Mouse (Mus musculus) spleen, adult 2 months (tissue): Measurements from ENCODE around the gene Fabp1. TPM values are rescaled to one million over a fixed set of nuclear protein-coding genes. Genes with fewer than 3 reads are reported as not detected.

ENCODE experiments used
- DNase-seq, 2 experiments: peaks; one replicate each; pipeline versions ENCODE4 v3.0.0 to v3.0.0-alpha.2; 2012 to 2021; ENCODE audit warnings: low spot score in 2 of 2, low read depth in 1 of 2
- H3K27ac ChIP-seq: fragments of 200-500 bp; 2 replicates; pipeline ENCODE4 v1.5.1; 2012; ENCODE audit warnings: low read length, inconsistent platforms; ENCODE audit not compliant: insufficient read depth
- H3K27me3 ChIP-seq: fragments of 200-500 bp; 2 replicates; pipeline ENCODE4 v1.6.1; 2012; ENCODE audit warnings: mild to moderate bottlenecking, moderate library complexity, low read length, inconsistent platforms; ENCODE audit not compliant: control insufficient read depth, insufficient read depth
- H3K36me3 ChIP-seq: fragments of 200-500 bp; 2 replicates; pipeline ENCODE4 v1.6.1; 2012; ENCODE audit warnings: mild to moderate bottlenecking, low read length, inconsistent platforms; ENCODE audit not compliant: control insufficient read depth, insufficient read depth
- H3K4me1 ChIP-seq: fragments of 200-500 bp; 2 replicates; pipeline ENCODE4 v1.6.1; 2011; ENCODE audit warnings: inconsistent platforms; ENCODE audit not compliant: control insufficient read depth, insufficient read depth, insufficient read length
- H3K4me3 ChIP-seq: fragments of 200-500 bp; 2 replicates; pipeline ENCODE4 v1.5.1; 2011; ENCODE audit warnings: mild to moderate bottlenecking, inconsistent platforms; ENCODE audit not compliant: insufficient read depth, insufficient read length; ENCODE audit errors: extremely low read depth
- CTCF ChIP-seq: fragments of 200-500 bp; IDR thresholded peaks from 2 replicates; pipeline ENCODE4 v1.5.1; 2011; ENCODE audit warnings: mild to moderate bottlenecking, inconsistent platforms; ENCODE audit not compliant: insufficient read depth, insufficient read length, insufficient replicate concordance; ENCODE audit errors: extremely low read depth
- POLR2A ChIP-seq: fragments of 200-500 bp; IDR thresholded peaks from 2 replicates; pipeline ENCODE4 v1.6.1; 2011; ENCODE audit warnings: low read depth, low read length, inconsistent platforms
- WGBS: fragments of 180-500 bp; shearing (Covaris S2); methylation state at CpG from one replicate; pipeline ENCODE4 v1.1.7; 2018; 5-methylcytosine and 5-hydroxymethylcytosine counted together
- polyA plus RNA-seq: library from polyadenylated mRNA; depleted of rRNA; stranded (reverse); fragments of >200 nt; gene quantifications from 2 replicates; pipeline ENCODE4 v1.2.3, GENCODE M21; 2012

Fabp1 gene
- polyA plus RNA-seq, 1 experiment = 0.23 TPM

DNA sequence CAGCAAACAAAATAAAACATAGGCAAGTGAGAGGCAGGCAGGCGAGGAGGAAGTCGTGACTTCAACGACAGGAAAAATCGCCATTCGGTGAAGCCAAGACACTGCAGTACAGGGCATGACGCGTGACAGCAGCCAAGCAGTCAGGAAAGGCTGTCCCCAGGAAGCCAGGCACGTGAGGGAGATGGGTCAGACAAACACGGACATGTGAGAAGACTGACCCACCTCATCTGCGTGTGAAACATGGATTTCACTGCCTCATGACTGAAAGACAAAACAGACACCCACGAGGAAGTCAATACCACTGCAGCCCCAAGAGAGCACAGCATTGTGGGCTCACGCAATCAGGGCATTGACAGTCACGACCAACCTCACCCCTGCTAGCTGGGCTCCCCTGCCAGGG is 35.5 kb downstream of the Fabp1 start:
- no peak overlapping the region for H3K4me3 ChIP-seq
- no peaks in the 10 kb centered on the region for H3K27me3 ChIP-seq
- no peaks in the 10 kb centered on the region for H3K4me1 ChIP-seq
- WGBS = 49% methylated on average over 13 of the region's 13 CpGs
- no peaks in the 10 kb centered on the region for H3K36me3 ChIP-seq
- no peak for DNase-seq
- no peak for TF ChIP-seq POLR2A
- TF ChIP-seq CTCF = no peak
- H3K27ac ChIP-seq = no peak overlapping the region

DNA sequence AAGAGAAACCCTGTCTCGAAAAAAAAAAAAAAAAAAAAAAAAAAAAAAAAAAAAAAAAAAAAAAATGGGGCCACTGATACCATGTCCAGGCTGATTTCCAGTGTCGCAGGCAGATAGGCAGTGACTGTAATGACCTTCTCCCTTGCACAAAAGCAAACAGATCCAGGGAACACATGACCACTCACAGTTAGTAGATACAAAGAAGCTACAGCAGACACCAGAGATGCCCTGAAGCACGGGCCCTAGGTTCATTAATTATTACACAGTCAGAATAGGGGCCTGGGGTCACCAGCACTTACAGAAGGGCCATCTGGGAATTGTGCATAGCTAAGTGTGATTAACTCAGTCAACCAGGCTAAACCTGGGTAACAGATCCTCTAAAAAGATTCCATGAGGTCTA is 36.3 kb downstream of the Fabp1 start:
- Histone ChIP-seq H3K27ac (no peak overlapping the region), H3K36me3 (no peaks in the 10 kb centered on the region), H3K4me1 (no peaks in the 10 kb centered on the region), H3K27me3 (no peaks in the 10 kb centered on the region), H3K4me3 (no peak overlapping the region)
- WGBS = 81% methylated on average over 3 of the region's 3 CpGs
- no peak for TF ChIP-seq CTCF
- TF ChIP-seq POLR2A = no peak
- no peak for DNase-seq

GRCm38 (mm10) chr6:71236506-71236905 is 36.9 kb downstream of the Fabp1 start:
- Histone ChIP-seq H3K4me1 (no peaks in the 10 kb centered on the region), H3K36me3 (no peaks in the 10 kb centered on the region), H3K27me3 (no peaks in the 10 kb centered on the region), H3K4me3 (no peak overlapping the region), H3K27ac (no peak overlapping the region)
- DNase-seq = no peak
- TF ChIP-seq CTCF = no peak
- no peak for TF ChIP-seq POLR2A
- 88% methylated on average over 6 of the region's 6 CpGs for WGBS

DNA sequence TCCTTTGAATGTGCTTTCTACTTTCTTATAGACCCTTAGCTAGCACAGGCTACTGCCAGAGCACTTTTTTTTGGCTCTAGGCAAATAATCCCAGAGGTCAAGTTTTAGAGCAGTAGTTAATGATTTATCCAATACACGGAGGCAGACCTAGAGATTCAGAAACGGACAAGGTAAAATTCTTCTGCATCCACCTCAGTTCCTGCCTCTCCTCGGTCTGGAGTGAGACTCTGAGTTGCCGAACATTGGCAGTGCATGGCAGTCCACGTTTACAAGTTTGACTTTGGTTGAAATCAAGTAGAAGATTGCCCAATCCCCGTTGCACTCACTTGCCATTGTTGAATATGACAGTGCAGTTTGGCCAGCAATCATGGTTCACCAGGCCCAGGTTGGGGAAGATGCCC is 37.4 kb downstream of the Fabp1 start:
- WGBS = 85% methylated on average over 6 of the region's 6 CpGs
- H3K36me3 ChIP-seq = no peaks in the 10 kb centered on the region
- H3K4me3 ChIP-seq = no peak overlapping the region
- DNase-seq = no peak
- H3K27ac ChIP-seq = no peak overlapping the region
- no peaks in the 10 kb centered on the region for H3K27me3 ChIP-seq
- TF ChIP-seq CTCF (no peak), POLR2A (no peak)
- no peaks in the 10 kb centered on the region for H3K4me1 ChIP-seq

DNA sequence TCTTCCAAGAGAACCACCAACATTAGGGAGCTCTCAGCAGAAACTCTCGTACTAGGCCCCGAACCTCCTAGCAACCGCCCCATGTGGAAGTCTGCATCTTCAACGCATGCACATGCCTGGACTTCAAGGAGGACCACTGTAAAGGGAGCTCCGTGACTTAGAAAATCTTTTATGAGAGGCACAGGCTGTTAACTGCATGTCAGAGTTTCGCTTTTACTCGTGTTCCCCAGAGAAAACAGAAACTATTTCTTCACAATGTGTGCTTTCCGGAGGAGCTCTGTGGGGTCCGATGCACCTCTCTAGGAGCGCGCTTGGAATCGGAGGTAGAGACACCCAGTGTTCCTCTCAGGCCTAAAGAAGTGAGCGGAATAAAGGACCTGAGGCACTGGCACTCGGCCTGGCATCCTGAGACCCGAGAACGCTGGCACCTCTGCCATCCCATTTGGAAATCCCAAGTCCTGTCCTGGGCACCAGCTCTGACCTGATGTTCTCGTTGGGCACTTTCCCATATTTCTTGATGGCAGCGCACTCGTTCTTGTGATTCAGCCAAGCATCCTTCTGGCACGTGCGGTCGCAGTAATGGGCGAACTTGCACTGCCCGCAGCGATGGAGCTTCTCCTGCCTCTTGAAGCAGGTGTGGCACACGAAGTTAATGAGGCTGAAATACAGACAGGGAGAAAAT is 39.6 kb downstream of the Fabp1 start:
- no peak for DNase-seq
- no peak overlapping the region for H3K27ac ChIP-seq
- no peaks in the 10 kb centered on the region for H3K36me3 ChIP-seq
- 92% methylated on average over 26 of the region's 26 CpGs for WGBS
- no peaks in the 10 kb centered on the region for H3K27me3 ChIP-seq
- no peak for TF ChIP-seq CTCF
- no peak for TF ChIP-seq POLR2A
- no peak overlapping the region for H3K4me3 ChIP-seq
- no peaks in the 10 kb centered on the region for H3K4me1 ChIP-seq

DNA sequence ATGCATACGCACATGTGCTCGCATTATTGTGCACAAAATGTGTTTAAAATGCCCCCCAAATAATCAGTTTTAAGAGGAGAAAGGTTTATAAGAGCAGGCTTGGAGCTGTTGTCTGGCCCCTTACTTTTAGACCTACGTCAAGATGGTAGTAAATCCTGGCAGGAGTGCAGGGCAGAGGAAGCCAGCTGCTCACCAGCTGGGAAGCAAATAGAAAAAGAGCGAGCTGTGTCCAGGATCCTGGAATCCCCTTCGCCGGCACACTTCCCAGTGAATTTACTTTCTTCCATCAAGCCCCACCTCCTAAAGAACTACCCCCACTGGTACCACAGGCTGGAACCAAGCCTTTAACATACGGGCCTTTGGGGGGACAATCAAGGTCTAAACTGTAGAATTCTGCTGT is 41.2 kb downstream of the Fabp1 start:
- 85% methylated on average over 7 of the region's 7 CpGs for WGBS
- H3K36me3 ChIP-seq = no peaks in the 10 kb centered on the region
- H3K27me3 ChIP-seq = no peaks in the 10 kb centered on the region
- TF ChIP-seq POLR2A (no peak), CTCF (no peak)
- no peaks in the 10 kb centered on the region for H3K4me1 ChIP-seq
- DNase-seq = no peak
- H3K4me3 ChIP-seq = no peak overlapping the region
- no peak overlapping the region for H3K27ac ChIP-seq

- Histone ChIP-seq H3K36me3 (no peaks in the 10 kb centered on the region), H3K27me3 (no peaks in the 10 kb centered on the region), H3K4me3 (no peak overlapping the region), H3K4me1 (no peaks in the 10 kb centered on the region), H3K27ac (no peak overlapping the region)
- no peak for DNase-seq
- TF ChIP-seq CTCF (no peak), POLR2A (no peak)
- WGBS = 97% methylated on average over 1 of the region's 1 CpGs
Observed at GRCm38 (mm10) chr6:71242811-71243210, 43.2 kb downstream of the Fabp1 start.
